Mouse (Mus musculus) brain, embryonic 14.5 days (tissue): ENCODE measurements at regions not wholly inside any gene's neighbourhood (a gene's known extent, or its start where the extent isn't known, plus 50 kb on each side); places are given as distances from the start of the nearest gene placed in this dataset.

Experiments used
- DNase-seq: peaks from one replicate; pipeline ENCODE4 v3.0.0-alpha.2; 2011; ENCODE audit warnings: low read depth
- CTCF ChIP-seq: fragments of 200-500 bp; IDR thresholded peaks from 2 replicates; pipeline ENCODE4 v1.5.1; 2012; ENCODE audit warnings: inconsistent platforms, mild to moderate bottlenecking, moderate library complexity, borderline replicate concordance; ENCODE audit not compliant: insufficient read depth, insufficient read length; ENCODE audit errors: extremely low read depth
- POLR2A ChIP-seq: fragments of 200-500 bp; IDR thresholded peaks from 2 replicates; pipeline ENCODE4 v1.6.1; 2012; ENCODE audit warnings: mild to moderate bottlenecking, inconsistent platforms, borderline replicate concordance; ENCODE audit not compliant: poor library complexity, insufficient read depth, insufficient read length, severe bottlenecking; ENCODE audit errors: extremely low read depth

DNA sequence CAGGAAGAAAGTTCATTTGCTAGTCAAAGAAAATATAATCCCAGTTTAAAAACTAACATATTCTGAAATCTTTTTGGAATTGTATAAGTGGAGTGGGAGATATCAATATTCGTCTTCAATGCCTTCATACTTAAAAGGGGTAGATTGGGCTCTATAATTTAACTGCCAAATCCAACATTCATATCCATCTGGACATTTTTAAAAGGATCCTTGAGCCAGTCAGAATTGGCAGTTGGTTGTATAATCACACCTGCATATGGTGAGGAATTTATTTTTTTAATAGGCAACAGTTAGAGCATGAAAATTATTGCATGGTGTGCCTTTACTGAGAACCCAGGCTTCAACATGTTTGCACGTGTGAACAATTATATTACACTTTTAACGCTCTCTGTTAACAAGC, 419.5 kb upstream of the Cd180 start:
- DNase-seq, result peak; percentile 50
- TF ChIP-seq CTCF, result no peak
- TF ChIP-seq POLR2A, result no peak

GRCm38 (mm10) chr13:102275296-102275695, 418.1 kb upstream of the Cd180 start:
- TF ChIP-seq POLR2A (no peak), CTCF (no peak)
- DNase-seq, result no peak

- peak; percentile 17 for DNase-seq
- TF ChIP-seq POLR2A (no peak), CTCF (no peak)
Measured at GRCm38 (mm10) chr13:102276885-102277284, 416.5 kb upstream of the Cd180 start.

DNA sequence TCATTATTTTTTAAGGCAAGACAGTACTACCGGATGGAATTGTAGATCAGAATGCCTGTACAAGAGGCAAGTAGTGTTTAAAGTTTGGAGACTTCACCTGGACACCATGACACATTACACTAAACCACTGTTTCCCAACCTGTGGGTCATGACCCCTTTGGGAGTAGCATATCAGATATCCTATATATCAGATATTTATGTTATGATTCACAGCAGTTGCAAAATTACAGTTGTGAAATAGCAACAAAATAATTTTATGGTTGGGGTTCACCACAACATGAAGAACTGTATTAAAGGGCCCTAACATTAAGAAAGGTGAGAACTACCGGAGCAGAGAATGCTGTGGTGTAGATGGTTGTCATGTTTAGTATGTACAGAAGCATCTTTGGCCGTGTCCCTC, 413.2 kb upstream of the Cd180 start:
- TF ChIP-seq CTCF (no peak), POLR2A (no peak)
- DNase-seq, result no peak

- DNase-seq, result peak; percentile 55
- TF ChIP-seq POLR2A, result no peak
- TF ChIP-seq CTCF, result no peak
Measured at GRCm38 (mm10) chr13:102294451-102294850, 398.9 kb upstream of the Cd180 start.

DNA sequence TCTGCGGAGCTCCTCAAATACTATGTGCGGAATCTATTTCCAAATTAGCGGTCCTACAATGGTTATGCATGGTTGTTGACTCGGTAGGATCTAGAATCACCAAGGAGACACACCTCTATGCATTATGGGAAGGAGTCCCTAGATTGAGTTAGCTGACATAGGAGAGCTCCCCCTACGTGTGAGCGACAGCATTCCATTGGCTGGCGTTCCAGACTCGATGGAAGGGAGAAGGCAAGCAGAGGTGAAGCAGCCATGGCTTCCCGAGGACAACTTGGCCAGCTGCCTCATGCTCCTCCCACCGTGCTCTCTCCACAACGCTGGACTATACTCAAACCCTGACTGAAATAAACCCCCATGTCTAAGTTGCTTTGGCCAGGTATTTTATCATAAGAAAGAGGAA, 398.3 kb upstream of the Cd180 start:
- DNase-seq, result no peak
- TF ChIP-seq CTCF, result no peak
- no peak for TF ChIP-seq POLR2A

DNA sequence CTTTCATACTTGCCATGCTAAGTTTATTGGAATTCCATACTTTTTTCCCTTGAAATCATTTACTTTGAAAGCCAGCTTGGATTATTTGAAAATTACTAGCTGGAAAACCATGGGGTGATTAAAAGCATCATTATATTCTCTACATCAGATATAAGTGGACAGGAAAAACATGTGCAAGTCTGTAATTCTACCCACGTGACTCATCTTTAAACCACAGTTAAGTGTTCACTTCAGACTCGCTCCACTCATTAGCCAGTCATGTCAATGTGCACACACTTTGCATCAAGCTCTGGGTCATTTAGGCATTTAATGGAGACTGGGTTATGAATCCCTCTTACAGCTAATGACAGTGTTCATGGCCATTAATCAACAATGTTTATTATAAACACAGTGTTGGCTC, 385.4 kb upstream of the Cd180 start:
- TF ChIP-seq CTCF (no peak), POLR2A (no peak)
- peak; percentile 44 for DNase-seq

- TF ChIP-seq POLR2A (no peak), CTCF (no peak)
- no peak for DNase-seq
Measured at GRCm38 (mm10) chr13:102312096-102312495, 381.3 kb upstream of the Cd180 start.

GRCm38 (mm10) chr13:102315921-102316692, 377.3 kb upstream of the Cd180 start:
- TF ChIP-seq CTCF (no peak), POLR2A (no peak)
- DNase-seq, result peak; percentile 56

DNA sequence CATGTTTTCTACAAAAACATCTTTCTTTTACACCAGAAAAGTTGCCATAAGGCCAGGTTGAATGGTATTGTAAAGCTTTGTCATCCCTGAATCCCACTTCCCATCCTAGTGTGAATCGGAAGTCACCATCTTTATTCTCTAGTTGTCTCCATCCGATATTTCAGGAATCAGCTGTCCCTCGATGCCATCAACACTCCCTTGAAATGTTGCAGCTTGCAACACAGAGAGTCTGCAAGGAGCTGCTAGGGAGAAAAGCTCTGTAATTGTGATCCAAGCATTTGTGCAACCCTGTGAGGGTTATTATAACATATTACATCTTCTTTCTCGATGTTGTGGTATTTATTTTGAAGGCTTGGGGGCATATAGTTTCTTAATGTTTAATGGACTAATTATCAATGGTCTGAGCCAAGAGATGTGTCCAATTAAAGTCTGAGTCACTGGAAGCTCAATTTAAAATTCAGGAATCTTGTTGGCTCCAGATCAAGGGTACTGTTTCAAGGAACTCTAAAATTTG, 374.4 kb upstream of the Cd180 start:
- TF ChIP-seq POLR2A (no peak), CTCF (no peak)
- DNase-seq, result no peak

DNA sequence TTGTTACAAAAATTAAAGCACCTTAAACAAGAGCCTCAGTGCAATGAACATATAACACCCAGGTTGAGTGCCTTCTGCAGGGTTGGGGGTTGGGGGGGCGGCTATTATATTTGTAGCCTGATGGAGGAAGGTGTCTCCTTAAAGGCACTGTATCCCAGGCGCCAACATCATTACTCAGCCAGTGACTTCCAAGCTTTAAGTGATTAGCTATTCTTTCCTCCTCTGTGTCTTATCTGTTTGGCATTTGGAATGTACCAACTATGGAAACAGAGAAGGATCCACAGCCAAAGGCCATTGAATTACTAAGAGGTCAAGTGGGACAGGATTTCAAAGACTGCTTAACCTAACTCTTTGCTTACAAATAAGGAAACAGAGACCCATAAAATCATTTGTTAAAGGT, 373.9 kb upstream of the Cd180 start:
- no peak for DNase-seq
- TF ChIP-seq POLR2A, result no peak
- no peak for TF ChIP-seq CTCF

DNA sequence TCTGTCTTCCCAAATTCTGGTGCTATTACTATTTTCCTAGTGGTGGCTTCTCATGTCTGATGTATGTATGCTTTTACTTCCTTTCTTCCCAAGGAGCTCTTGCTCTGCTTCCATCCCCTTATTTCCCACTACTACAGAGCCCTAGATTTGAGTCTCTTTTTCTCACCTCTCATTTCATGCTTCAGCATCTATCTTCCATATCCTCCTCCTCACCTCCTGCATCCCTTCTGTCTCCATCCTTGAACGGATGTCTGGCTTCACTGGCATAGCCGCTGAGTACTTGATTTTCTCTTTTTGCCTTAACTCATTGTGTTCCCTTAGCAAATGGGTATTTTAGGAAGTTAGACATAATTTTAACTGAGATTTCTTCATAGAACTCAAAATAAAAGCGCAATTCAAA, 369.5 kb upstream of the Cd180 start:
- TF ChIP-seq CTCF (no peak), POLR2A (no peak)
- no peak for DNase-seq

GRCm38 (mm10) chr13:102326003-102326402, 367.4 kb upstream of the Cd180 start:
- no peak for DNase-seq
- TF ChIP-seq POLR2A (no peak), CTCF (no peak)

GRCm38 (mm10) chr13:102326544-102326943, 366.8 kb upstream of the Cd180 start:
- TF ChIP-seq CTCF (no peak), POLR2A (no peak)
- DNase-seq, result no peak

GRCm38 (mm10) chr13:102333667-102334066, 359.7 kb upstream of the Cd180 start:
- DNase-seq, result peak; percentile 12
- no peak for TF ChIP-seq POLR2A
- no peak for TF ChIP-seq CTCF

DNA sequence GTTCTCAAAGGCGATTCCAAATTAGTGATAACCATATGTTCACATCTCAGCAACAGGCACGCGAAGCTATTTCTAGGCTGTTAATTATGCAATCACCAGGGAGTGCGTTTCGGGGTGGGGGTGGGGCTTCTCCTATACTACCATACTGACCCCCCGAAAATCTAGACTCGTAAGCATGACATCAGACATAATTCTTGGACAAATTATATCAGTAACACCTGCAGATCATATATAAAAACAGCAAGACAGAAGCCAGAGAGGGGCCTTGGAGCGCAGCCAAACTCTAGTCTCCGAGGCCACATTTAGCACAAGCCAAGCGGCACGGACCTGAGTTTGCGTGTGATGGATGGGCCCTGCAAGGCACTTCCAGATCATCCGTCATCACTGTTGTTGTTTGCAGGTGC, 359.2 kb upstream of the Cd180 start:
- DNase-seq, result peak; percentile 79
- no peak for TF ChIP-seq CTCF
- TF ChIP-seq POLR2A, result no peak
